Mouse (Mus musculus) myocyte (in vitro differentiated cells): ENCODE results near the gene Terf2. TPM values are rescaled to one million over a fixed set of nuclear protein-coding genes. Genes with fewer than 3 reads are reported as not detected.

Experiments
- H3K27me3 ChIP-seq: one replicate; pipeline ENCODE4 v1.6.1; 2011; ENCODE audit not compliant: control insufficient read depth, insufficient read depth, insufficient read length
- H3K36me3 ChIP-seq: one replicate; pipeline ENCODE4 v1.6.1; 2011; ENCODE audit not compliant: control insufficient read depth, insufficient read depth
- H3K4me2 ChIP-seq: one replicate; pipeline ENCODE4 v1.6.1; 2011; ENCODE audit warnings: low read depth, control low read depth
- H3K4me3 ChIP-seq: one replicate; pipeline ENCODE4 v1.5.1; 2011; ENCODE audit warnings: mild to moderate bottlenecking, control low read depth, moderate library complexity
- H3K79me2 ChIP-seq: one replicate; pipeline ENCODE4 v1.6.1; 2011; ENCODE audit not compliant: control insufficient read depth, insufficient read depth
- H3ac ChIP-seq: one replicate; pipeline ENCODE4 v1.6.1; 2011; ENCODE audit not compliant: control insufficient read depth, insufficient read length
- CEBPB ChIP-seq: IDR thresholded peaks from 2 replicates; pipeline ENCODE4 v1.6.1; 2011; ENCODE audit warnings: mild to moderate bottlenecking, moderate library complexity; ENCODE audit not compliant: poor library complexity, insufficient read depth, severe bottlenecking
- E2F4 ChIP-seq: IDR thresholded peaks from one replicate; pipeline ENCODE4 v1.6.1; 2011; ENCODE audit warnings: mild to moderate bottlenecking, control low read depth, moderate library complexity; ENCODE audit not compliant: insufficient read depth
- MAX ChIP-seq: IDR thresholded peaks from one replicate; pipeline ENCODE4 v1.6.1; 2011; ENCODE audit warnings: low read depth, mild to moderate bottlenecking, control low read depth
- MYOD1 ChIP-seq, 3 experiments: IDR thresholded peaks; one replicate each; pipeline ENCODE4 v1.6.1; 2011; ENCODE audit warnings: control low read depth in 2 of 3, low read depth in 2 of 3, mild to moderate bottlenecking in 2 of 3, moderate library complexity in 1 of 3; ENCODE audit not compliant: insufficient read length in 2 of 3, control insufficient read depth in 1 of 3
- MYOG ChIP-seq, 3 experiments: IDR thresholded peaks; one replicate each; pipeline ENCODE4 v1.6.1; 2011; ENCODE audit warnings: control low read depth in 2 of 3, low read depth in 2 of 3, mild to moderate bottlenecking in 2 of 3; ENCODE audit not compliant: insufficient read length in 2 of 3, control insufficient read depth in 1 of 3, insufficient read depth in 1 of 3
- POLR2A ChIP-seq: IDR thresholded peaks from one replicate; pipeline ENCODE4 v1.6.1; 2011; ENCODE audit warnings: low read depth, mild to moderate bottlenecking, control low read depth, moderate library complexity; ENCODE audit not compliant: insufficient read length
- POLR2AphosphoS2 ChIP-seq: IDR thresholded peaks from one replicate; pipeline ENCODE4 v1.6.1; 2011; ENCODE audit warnings: low read depth, control low read depth; ENCODE audit not compliant: insufficient read length
- REST ChIP-seq: IDR thresholded peaks from one replicate; pipeline ENCODE4 v1.6.1; 2011; ENCODE audit warnings: mild to moderate bottlenecking, control low read depth, moderate library complexity; ENCODE audit not compliant: insufficient read depth, insufficient read length
- SRF ChIP-seq: IDR thresholded peaks from one replicate; pipeline ENCODE4 v1.6.1; 2011; ENCODE audit warnings: low read depth; ENCODE audit not compliant: control insufficient read depth, insufficient read length
- TCF12 ChIP-seq: IDR thresholded peaks from one replicate; pipeline ENCODE4 v1.6.1; 2011; ENCODE audit warnings: mild to moderate bottlenecking, control low read depth; ENCODE audit not compliant: poor library complexity, insufficient read depth, severe bottlenecking
- TCF3 ChIP-seq: IDR thresholded peaks from one replicate; pipeline ENCODE4 v1.6.1; 2011; ENCODE audit warnings: low read depth, control low read depth; ENCODE audit not compliant: insufficient read length
- USF1 ChIP-seq: IDR thresholded peaks from one replicate; pipeline ENCODE4 v1.6.1; 2011; ENCODE audit warnings: low read depth, mild to moderate bottlenecking, control low read depth, moderate library complexity
- polyA plus RNA-seq: library from polyadenylated mRNA; unstranded; fragments of >200 nt; fragmentation: generic; extraction: Trizol; gene quantifications from one replicate; pipeline ENCODE4 v1.2.1, GENCODE M21; 2012; ENCODE audit warnings: missing spikeins

Gene Terf2
- polyA plus RNA-seq, 1 experiment: 14.7 TPM

DNA sequence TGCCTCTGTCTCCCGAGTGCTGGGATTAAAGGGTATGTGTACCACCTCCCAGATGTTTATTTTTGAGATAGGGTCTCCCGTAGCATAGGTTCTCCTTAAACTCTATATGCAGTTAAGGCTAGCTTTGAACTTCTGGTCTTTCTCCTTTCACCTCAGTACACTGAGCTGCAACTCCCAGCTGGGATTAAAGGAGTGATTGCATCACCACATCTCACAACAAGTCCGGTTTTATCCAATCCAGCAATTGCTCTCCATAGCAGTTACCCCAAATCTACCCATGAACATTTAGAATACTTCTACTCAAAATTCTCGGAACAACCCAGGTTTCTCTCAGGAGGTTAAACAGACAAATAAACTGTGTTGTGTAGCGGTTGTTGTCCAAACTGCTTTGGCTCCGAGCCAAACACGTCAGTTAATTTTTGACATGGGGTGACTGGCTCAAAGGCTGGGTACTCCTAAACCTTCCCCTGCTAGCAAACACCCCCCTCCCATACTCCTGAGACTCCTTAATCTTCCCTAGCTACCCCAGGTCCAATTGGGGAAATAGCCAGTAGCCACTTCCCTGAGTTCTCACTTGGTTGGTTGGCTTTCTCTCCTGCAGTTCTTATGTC, 25.4 kb upstream of the Terf2 start:
- TF ChIP-seq MAX (no peak), USF1 (no peak), POLR2AphosphoS2 (no peak), TCF3 (no peak), E2F4 (no peak), MYOG (IDR thresholded peaks at IDR 0.05; ENCODE audit: control insufficient read depth in 1 of 3, insufficient read depth in 1 of 3, insufficient read length in 2 of 3, low read depth in 2 of 3) (no peak), TCF12 (no peak), CEBPB (no peak), SRF (no peak), REST (no peak), MYOD1 (IDR thresholded peaks at IDR 0.05; ENCODE audit: control insufficient read depth in 1 of 3, insufficient read length in 2 of 3, low read depth in 2 of 3) (no peak), POLR2A (no peak)
- Histone ChIP-seq H3K79me2 (no peaks in the 10 kb centered on the region), H3K36me3 (no peaks in the 10 kb centered on the region), H3ac (no peak overlapping the region), H3K27me3 (no peaks in the 10 kb centered on the region), H3K4me3 (no peak overlapping the region), H3K4me2 (no peak overlapping the region)

DNA sequence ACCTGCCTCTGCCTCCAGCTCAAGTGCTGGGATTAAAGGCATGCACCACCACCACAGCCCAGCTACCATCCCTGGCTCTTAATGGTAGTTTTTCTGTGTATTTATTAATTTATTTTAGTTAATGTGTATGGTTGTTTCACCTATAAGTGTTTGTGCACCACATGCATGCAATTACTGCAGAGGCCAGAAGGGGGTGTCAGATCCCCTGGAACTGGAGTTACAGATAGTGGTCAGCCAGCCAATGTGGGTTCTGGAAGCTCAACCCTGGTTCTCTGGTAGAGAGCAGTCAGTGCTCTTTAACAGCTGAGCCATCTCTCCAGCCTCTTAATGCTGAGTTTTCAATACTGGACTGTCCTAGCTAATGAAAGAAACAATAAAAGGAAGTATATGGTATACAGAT, 24.5 kb upstream of the Terf2 start:
- Histone ChIP-seq H3ac (no peak overlapping the region), H3K27me3 (no peaks in the 10 kb centered on the region), H3K79me2 (no peaks in the 10 kb centered on the region), H3K4me3 (no peak overlapping the region), H3K36me3 (no peaks in the 10 kb centered on the region), H3K4me2 (no peak overlapping the region)
- TF ChIP-seq MYOD1 (IDR thresholded peaks at IDR 0.05; ENCODE audit: control insufficient read depth in 1 of 3, insufficient read length in 2 of 3, low read depth in 2 of 3) (no peak), SRF (no peak), MYOG (IDR thresholded peaks at IDR 0.05; ENCODE audit: control insufficient read depth in 1 of 3, insufficient read depth in 1 of 3, insufficient read length in 2 of 3, low read depth in 2 of 3) (no peak), POLR2A (no peak), REST (no peak), USF1 (no peak), POLR2AphosphoS2 (no peak)

DNA sequence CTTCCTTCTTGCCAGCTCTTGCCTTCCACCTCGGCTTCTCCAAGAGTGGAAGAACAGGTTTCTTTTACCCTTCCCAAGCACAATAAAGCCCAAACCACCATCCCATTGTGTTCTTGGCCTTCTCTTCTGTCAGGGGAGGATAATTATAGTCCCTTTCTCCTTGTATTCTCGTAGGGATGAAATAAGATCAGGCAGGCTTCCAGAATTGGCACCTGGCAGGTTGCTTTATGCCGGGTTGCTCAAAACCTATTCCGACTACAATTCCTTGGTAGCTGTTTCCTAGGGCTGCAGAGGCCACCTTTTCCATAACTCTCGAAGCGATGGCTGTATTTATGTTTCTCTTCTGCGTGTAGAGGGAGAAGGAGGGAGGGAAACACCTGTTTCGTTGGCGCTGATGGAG, 23.1 kb upstream of the Terf2 start:
- Histone ChIP-seq H3K4me3 (no peak overlapping the region), H3ac (no peak overlapping the region), H3K27me3 (no peaks in the 10 kb centered on the region), H3K79me2 (no peaks in the 10 kb centered on the region), H3K4me2 (no peak overlapping the region), H3K36me3 (no peaks in the 10 kb centered on the region)
- TF ChIP-seq POLR2A: no peak
- TF ChIP-seq MYOG (IDR thresholded peaks at IDR 0.05; ENCODE audit: control insufficient read depth in 1 of 3, insufficient read depth in 1 of 3, insufficient read length in 2 of 3, low read depth in 2 of 3): no peak
- no peak for TF ChIP-seq SRF
- TF ChIP-seq POLR2AphosphoS2: no peak
- no peak for TF ChIP-seq USF1
- no peak for TF ChIP-seq MYOD1 (IDR thresholded peaks at IDR 0.05; ENCODE audit: control insufficient read depth in 1 of 3, insufficient read length in 2 of 3, low read depth in 2 of 3)
- no peak for TF ChIP-seq REST
- TF ChIP-seq MAX: no peak
- no peak for TF ChIP-seq CEBPB
- TF ChIP-seq TCF12: no peak
- no peak for TF ChIP-seq TCF3
- no peak for TF ChIP-seq E2F4

DNA sequence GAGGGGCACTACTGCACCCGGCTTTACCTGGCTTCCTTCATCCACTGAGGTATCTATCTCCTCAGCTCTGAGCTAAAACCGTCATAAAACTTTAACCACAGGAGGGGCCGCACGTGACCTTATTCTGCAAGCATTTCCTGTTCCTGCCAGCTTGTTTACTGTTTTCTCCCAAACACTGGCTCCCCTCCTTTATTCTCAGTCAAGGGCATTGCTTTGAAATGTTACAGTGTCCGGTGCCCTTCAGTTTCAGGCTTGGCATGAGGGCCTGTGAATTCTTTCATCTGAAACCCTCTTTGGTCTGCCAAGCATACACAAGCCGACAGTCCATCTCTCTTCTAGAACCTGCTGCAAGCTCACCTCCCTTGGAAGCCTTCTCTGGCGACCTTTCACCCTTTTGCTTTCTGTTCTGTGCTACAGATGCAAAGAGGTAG, 22.5 kb upstream of the Terf2 start:
- no peak for TF ChIP-seq E2F4
- TF ChIP-seq CEBPB: no peak
- no peak for TF ChIP-seq USF1
- no peak for TF ChIP-seq REST
- TF ChIP-seq MAX: no peak
- no peak for TF ChIP-seq MYOG (IDR thresholded peaks at IDR 0.05; ENCODE audit: control insufficient read depth in 1 of 3, insufficient read depth in 1 of 3, insufficient read length in 2 of 3, low read depth in 2 of 3)
- no peak for TF ChIP-seq TCF3
- TF ChIP-seq POLR2A: no peak
- no peak for TF ChIP-seq SRF
- no peak for TF ChIP-seq MYOD1 (IDR thresholded peaks at IDR 0.05; ENCODE audit: control insufficient read depth in 1 of 3, insufficient read length in 2 of 3, low read depth in 2 of 3)
- no peak for TF ChIP-seq POLR2AphosphoS2
- TF ChIP-seq TCF12: no peak
- H3K79me2 ChIP-seq: no peaks in the 10 kb centered on the region
- H3K4me2 ChIP-seq: no peak overlapping the region
- no peak overlapping the region for H3K4me3 ChIP-seq
- H3ac ChIP-seq: no peak overlapping the region
- H3K36me3 ChIP-seq: no peaks in the 10 kb centered on the region
- no peaks in the 10 kb centered on the region for H3K27me3 ChIP-seq
